Mouse (Mus musculus) kidney, postnatal 36 days (tissue): ENCODE results near the gene Gm4737.
"Not testable (repeated sequence)": the region's sequence is repeated elsewhere in the genome, so short reads cannot be mapped to it uniquely, and the experiment has no call there.

Source experiments
- DNase-seq, 2 experiments: peaks; one replicate each; pipeline ENCODE4 v3.0.0; 2021 to 2022; ENCODE audit warnings: mixed read lengths in 2 of 2

Gene Gm4737

GRCm38 (mm10) chr16:46154832-46155231 is at the start of gene Gm4737:
Gene Gm4737, minus strand, starts transcription at chr16:46155077.
- not testable (repeated sequence) for DNase-seq

DNA sequence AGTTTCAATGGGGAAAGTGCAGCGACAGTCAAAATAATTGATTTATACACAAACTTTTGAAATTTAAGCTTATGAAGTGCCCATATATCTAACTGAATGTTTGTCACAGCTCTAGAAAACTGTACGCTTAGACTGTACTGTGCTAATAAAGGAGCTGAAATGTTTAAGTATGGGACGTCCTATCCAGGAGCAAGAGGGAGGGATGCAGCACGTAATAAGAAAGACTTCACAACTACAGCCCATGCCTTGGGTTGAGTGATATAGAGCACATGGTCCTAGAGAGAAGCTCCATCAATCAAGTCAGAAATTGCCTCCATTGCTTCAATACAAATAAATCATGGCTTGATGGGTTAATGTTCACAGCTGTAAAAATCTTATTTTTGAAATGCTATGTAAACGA is 40.9 kb upstream of the Gm4737 start:
- no peak for DNase-seq

DNA sequence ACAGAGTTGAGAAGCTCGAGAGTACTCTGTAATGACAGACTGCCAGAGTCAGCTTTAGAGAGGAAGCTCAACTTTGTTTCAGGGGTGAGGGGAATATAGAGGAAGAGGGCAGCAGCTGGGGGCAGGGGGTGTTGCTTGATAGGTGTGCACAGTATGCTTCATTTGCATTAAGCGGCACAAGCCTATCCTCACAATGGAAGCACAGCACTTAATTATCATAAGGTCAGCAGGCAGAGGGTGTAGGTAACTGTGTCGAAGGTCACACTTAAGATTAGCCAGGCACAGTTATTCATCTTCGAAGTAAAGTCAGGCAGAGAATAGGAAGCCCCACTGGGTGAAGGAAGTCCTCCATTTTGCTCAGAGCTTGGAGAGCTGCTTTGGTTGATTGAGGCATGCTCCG is 28.2 kb upstream of the Gm4737 start:
- no peak for DNase-seq

DNA sequence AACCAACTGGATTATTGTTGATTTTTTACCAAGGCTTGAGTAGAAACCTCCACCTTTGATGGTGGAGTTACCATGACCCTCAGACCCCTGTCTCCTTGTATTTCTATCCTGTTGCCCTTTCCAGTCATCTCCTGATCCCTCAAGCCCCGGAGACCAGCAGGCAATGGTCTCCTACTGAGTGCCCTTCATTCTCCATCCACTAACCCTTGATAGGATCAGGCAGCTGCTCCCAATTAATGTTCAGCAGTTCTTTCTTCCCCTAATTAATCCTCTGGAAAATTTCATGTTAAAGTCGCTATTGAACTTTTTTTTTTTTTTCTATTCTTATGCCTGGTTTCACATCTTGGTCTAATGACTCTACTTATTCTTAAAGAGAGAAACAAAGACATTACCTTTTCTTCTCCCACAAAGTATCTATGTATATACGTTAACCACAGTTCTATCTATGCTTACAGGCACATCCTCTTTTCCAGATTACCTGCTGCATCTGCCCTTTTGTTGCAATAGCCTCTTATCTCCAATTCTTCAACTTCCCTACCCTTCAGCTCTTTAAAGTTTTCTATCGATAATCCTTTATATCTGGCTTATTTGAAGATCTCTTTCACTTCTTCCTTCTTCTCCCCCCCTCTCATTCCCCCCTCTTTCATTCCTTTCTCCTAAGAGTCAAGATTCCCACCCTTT is 23.4 kb upstream of the Gm4737 start:
- no peak for DNase-seq

DNA sequence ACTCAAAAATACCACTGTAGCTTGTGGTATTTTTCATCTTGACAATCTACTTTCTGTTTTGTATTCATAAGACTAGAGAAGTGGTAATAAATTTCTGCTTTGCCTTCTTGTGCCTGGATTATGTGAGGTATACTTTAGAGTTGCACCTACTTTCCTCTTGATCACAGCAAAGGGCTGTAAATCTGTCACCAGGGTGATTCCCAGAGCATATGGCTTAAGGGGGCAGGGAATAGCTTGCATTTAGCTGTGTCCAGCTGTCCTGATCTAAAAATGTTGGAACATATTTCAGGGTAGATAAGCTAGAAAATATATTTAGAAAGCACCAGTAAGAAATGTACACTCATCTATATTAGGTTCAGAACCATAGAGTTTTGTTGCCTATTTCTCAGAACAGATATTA is 18.2 kb upstream of the Gm4737 start:
- no peak for DNase-seq

- no peak for DNase-seq
Observed at GRCm38 (mm10) chr16:46166971-46167370, 12.1 kb upstream of the Gm4737 start.

DNA sequence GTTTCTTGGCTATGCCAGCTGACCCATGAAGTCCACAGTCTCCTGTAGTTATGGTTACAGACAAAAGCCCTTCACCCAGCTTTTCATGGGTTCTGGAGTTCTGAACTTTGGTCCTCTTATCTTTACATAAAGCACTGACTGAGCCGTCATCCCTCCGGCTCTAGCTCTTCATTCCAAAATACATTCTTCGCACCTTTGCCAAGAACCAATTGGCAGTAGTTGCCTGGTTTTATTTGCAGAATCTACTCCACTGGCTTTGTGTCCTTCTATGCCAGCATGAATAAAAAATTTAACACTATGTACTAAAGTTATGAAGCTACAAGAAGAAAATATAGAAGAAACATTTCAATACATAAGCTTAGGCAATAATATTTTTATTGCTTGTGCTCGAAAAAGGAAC is 10.4 kb upstream of the Gm4737 start:
- no peak for DNase-seq

DNA sequence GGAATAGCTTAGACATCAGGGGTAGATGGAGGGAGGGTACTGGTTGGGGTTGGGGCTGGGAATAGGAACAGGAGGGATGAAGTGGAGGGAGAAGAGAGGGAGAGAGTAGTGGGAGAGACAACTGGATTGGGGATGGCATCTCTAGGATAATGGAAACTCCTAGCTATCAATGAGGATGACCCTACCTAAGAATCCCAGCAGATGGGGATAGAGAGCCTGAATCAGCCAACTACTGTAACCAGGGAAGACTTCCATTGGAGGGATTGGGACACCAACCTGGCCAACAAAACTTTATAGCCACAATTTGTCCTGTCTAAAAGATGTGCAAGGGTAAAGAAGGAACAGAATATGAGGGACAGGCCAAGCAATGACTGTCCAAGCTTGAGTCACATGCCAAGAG is 3.7 kb downstream of the Gm4737 start:
- DNase-seq: peak; percentile 1 to 22

DNA sequence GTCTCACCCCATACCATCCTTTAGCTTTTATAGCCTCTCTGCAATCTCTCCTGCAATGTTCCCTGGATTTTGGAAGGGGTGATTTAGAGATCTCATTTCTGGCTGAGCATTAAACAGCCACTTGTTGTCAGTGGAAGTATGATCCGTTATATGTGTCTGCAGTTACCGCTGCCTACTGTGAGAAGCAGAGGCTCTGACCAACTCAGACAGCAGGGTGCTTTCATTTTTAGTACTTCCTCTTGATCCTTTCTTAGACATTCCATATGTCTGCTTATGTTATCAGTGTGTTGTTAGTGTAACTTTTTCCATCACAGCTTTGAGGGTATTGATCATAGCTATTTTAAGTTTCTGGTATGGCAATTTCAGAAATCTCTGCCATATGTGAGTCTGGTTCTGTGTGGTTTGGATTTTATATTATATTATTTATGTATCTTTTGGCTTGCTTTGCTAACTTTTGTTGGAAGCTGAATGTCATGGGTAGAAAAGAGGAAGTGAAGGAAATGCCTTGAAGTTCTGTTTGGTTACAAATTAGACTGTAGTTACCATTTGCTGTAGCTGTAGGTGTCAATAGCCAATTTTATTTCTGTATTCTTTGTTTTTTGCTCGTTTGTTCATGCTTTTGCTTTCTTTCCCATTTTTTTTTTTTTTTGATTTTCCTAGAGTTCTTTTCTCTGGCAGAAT is 6.1 kb downstream of the Gm4737 start:
- DNase-seq: no peak

GRCm38 (mm10) chr16:46146962-46147361 is 7.9 kb downstream of the Gm4737 start:
- no peak for DNase-seq

- DNase-seq: no peak
Observed at GRCm38 (mm10) chr16:46122238-46122637, 32.6 kb downstream of the Gm4737 start.

DNA sequence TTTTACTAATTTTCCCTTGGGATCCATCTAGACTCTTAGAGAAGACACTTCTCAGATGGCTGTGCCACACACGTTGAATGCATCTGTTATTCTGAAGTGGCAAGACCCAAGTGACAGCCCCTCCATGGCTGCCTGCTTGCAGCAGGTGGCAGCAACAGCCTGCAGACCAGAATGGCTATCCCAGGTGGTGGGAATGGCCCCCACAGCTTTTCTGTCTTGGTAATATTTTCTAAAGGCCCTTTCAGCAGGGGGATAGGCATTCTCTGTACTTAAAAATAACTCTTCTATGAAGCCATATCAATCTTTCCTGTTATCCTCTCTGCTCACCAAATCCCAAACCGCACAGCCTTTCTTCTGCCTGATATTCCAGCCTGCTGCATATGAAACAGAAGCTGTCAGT is 33.5 kb downstream of the Gm4737 start:
- peak; percentile 1 to 9 for DNase-seq

DNA sequence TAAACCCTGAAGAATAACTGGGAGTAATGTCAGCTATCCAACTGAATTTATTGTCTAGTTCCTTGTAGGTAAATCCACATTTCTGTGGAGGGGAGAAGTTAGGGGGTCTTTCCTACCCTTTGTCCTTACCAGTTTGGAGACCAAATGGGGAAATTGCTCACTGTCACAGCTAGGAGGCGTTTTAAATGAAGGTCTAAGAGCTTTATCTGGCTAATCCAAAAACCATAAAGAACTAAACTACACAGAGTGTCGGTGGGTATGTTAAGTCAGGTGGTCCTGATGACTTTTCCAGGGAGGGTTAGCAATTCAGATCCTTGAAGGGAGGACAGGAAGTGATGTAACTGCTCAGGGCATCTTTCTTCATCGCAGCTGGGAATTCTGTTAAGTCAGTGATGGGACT is 34.3 kb downstream of the Gm4737 start:
- no peak for DNase-seq

GRCm38 (mm10) chr16:46120020-46120419 is 34.9 kb downstream of the Gm4737 start, which contains the start of gene Cd96:
Gene Cd96, minus strand, starts transcription at chr16:46120251.
- no peak for DNase-seq

DNA sequence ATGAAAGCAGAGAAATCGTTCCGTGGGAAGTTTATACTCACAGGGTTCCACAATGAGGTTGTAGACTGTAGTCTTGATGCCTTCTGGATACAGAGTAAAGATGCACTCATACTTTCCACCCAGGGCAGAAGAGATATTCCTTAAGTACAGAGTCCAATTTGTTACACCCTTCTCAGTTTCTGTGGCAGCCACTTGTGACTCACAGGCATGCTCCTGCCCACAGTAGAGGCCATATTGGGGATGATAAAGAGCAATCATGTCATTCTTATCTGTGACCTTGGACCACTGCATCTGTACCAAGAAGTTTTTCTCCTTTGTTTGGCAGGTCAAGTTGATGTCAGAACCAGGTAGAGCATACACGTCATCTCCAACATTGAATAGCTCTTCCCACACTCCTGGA is 37.2 kb downstream of the Gm4737 start:
- DNase-seq: no peak

DNA sequence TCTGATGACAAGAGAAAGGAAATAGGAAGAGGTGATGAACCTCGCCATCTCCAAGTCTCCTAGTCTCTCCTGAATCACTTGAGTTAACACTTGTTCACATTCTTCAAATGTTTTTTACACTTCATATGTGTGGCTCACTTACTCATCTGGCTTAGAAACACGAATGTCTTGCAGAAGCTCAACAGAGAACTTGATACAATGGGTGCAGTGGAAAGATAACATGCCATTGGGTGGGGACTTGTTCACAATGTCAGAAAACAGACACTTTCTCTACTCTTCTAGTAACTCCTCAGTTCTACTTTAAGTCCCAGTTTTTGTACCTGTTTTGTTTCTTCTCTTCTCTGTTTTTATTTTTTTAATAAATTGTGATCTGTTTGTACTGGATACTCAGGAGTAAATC is 40.1 kb downstream of the Gm4737 start:
- no peak for DNase-seq

DNA sequence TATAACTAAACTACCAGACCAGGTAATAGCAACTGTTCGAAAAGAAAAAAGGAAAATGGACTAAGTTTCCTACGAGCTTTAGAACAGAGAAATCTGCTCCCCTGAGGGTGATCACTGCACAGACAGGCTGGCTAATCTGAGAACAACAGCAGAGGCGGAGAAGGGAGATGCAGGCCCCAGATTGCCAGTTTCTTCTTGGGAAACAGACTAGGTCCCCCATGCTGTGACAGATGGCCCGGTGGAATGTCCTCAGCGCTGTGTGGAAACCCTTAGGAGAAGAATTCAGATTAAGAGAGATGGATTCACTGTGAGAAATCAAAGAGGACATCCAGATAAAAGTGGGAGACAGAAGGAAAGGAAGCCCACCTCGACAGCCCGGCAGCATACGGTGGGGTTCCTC is 45.3 kb downstream of the Gm4737 start:
- DNase-seq: no peak

GRCm38 (mm10) chr16:46107431-46107830 is 47.4 kb downstream of the Gm4737 start:
- DNase-seq: no peak

- DNase-seq: no peak
Observed at GRCm38 (mm10) chr16:46104491-46104890, 50.4 kb downstream of the Gm4737 start.
